Mouse (Mus musculus): ENCODE measurements around the gene Tyw1. TPM values are rescaled to one million over a fixed set of nuclear protein-coding genes. Genes with fewer than 3 reads are reported as not detected.

The Tyw1 gene
- total and polyA plus RNA-seq, 2 experiments from 2014 or later = 17.6 to 20.5 TPM

- DNase-seq (ENCODE audit: low spot score) (no peak), ATAC-seq (no peak)
- Histone ChIP-seq H3K4me2 (ENCODE audit: low read depth, low read length) (no peak overlapping the region), H3K4me1 (ENCODE audit: insufficient read depth, low read length) (no peaks in the 10 kb centered on the region), H3K27me3 (ENCODE audit: insufficient read depth, low read length) (no peaks in the 10 kb centered on the region), H3K36me3 (ENCODE audit: insufficient read depth, low read length) (no peaks in the 10 kb centered on the region), H3K4me3 (ENCODE audit: low read length) (no peak overlapping the region), H3K9me3 (ENCODE audit: low read length) (no peaks in the 10 kb centered on the region), H3K27ac (no peak overlapping the region), H3K9ac (replicated peaks; ENCODE audit: low read length) (no peak overlapping the region)
- no peak for TF ChIP-seq CTCF (IDR thresholded peaks at IDR 0.05; ENCODE audit: low read depth)
- WGBS = 66% methylated on average over 3 of the region's 3 CpGs
These were observed 108.4 kb downstream of the Tyw1 start for GRCm38 (mm10) chr5:130363773-130364172.

- no peak overlapping the region for H3K27ac ChIP-seq
- no peak for ATAC-seq
- no peaks in the 10 kb centered on the region for H3K27me3 ChIP-seq (ENCODE audit: insufficient read depth, low read length)
- no peaks in the 10 kb centered on the region for H3K4me1 ChIP-seq (ENCODE audit: insufficient read depth, low read length)
- H3K9ac ChIP-seq (replicated peaks; ENCODE audit: low read length) = no peak overlapping the region
- TF ChIP-seq CTCF (IDR thresholded peaks at IDR 0.05; ENCODE audit: low read depth) = no peak
- no peak for DNase-seq (ENCODE audit: low spot score)
- H3K9me3 ChIP-seq (ENCODE audit: low read length) = no peaks in the 10 kb centered on the region
- H3K36me3 ChIP-seq (ENCODE audit: insufficient read depth, low read length) = no peaks in the 10 kb centered on the region
- 60% methylated on average over 6 of the region's 6 CpGs for WGBS
- H3K4me2 ChIP-seq (ENCODE audit: low read depth, low read length) = no peak overlapping the region
- H3K4me3 ChIP-seq (ENCODE audit: low read length) = no peak overlapping the region
These were observed 112.8 kb downstream of the Tyw1 start for GRCm38 (mm10) chr5:130368236-130368635.

- 43% methylated on average over 11 of the region's 11 CpGs for WGBS
- H3K4me1 ChIP-seq (ENCODE audit: insufficient read depth, low read length) = no peaks in the 10 kb centered on the region
- no peak for TF ChIP-seq CTCF (IDR thresholded peaks at IDR 0.05; ENCODE audit: low read depth)
These were observed 113.8 kb downstream of the Tyw1 start, which contains the start of gene Caln1 for GRCm38 (mm10) chr5:130369237-130369636. Gene Caln1, plus strand, starts transcription at chr5:130369455.

GRCm38 (mm10) chr5:130375411-130375810 lies 120.0 kb downstream of the Tyw1 start:
- Histone ChIP-seq H3K9me3 (ENCODE audit: low read length) (no peaks in the 10 kb centered on the region), H3K4me1 (ENCODE audit: insufficient read depth, low read length) (no peaks in the 10 kb centered on the region), H3K27ac (no peak overlapping the region), H3K4me2 (ENCODE audit: low read depth, low read length) (no peak overlapping the region), H3K36me3 (ENCODE audit: insufficient read depth, low read length) (no peaks in the 10 kb centered on the region), H3K9ac (replicated peaks; ENCODE audit: low read length) (no peak overlapping the region), H3K4me3 (ENCODE audit: low read length) (no peak overlapping the region), H3K27me3 (ENCODE audit: insufficient read depth, low read length) (no peaks in the 10 kb centered on the region)
- 86% methylated on average over 3 of the region's 3 CpGs for WGBS
- TF ChIP-seq CTCF (IDR thresholded peaks at IDR 0.05; ENCODE audit: low read depth) = no peak
- ATAC-seq = no peak
- DNase-seq (ENCODE audit: low spot score) = no peak

More at GRCm38 (mm10) chr5:130369237-130369636, 113.8 kb downstream of the Tyw1 start, which contains the start of gene Caln1:
- Histone ChIP-seq H3K36me3 (ENCODE audit: insufficient read depth, low read length) (no peaks in the 10 kb centered on the region), H3K4me2 (ENCODE audit: low read depth, low read length) (peak within 1 kb of the TSS; percentile 19; the same call in 1 of the 2 replicates), H3K4me3 (ENCODE audit: low read length) (no peak within 1 kb of the TSS), H3K27me3 (ENCODE audit: insufficient read depth, low read length) (no peaks in the 10 kb centered on the region), H3K9ac (replicated peaks; ENCODE audit: low read length) (no peak within 1 kb of the TSS), H3K9me3 (ENCODE audit: low read length) (no peaks in the 10 kb centered on the region), H3K27ac (no peak within 1 kb of the TSS)
- DNase-seq (ENCODE audit: low spot score) = peak; percentile 74
- no peak for ATAC-seq

DNA sequence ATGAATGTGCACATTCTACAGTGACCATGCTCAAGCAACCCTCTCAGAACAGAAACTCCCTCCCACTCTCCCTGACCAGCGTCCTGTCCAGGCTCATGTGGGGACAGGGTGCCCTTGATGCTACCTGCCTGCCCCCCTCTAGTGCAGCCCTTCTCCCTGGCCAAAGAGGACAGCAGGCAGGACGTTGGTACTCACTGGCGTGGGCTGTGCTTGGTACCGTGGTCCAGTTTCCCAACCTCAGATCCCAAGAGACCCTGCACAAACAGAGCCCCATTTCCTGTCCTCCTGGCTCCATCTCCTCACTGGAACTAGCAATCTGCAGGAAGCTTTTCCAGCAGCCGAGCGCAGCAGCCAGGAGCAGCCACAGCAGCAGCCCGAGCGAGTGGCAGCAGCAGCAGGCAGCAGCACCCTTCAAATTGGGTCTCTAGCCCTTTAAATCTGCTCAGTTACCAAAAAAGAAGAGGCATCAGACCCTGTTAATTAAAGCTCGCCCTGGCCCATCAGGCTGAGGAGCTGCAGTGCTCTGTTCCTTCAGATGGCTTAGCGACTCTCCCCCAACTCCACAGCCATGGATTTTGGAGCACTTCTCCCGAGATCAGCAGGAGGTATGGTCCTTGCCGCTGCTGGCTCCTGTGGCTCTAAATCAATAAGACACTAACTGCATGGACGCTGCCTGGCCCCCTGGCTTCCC lies 128.9 kb downstream of the Tyw1 start, which contains the start of gene A330070K13Rik:
Gene A330070K13Rik, minus strand, starts transcription at position 410 of the 691 bp plus-strand sequence.
- Histone ChIP-seq H3K9me3 (ENCODE audit: low read length) (no peaks in the 10 kb centered on the region), H3K27me3 (ENCODE audit: insufficient read depth, low read length) (no peaks in the 10 kb centered on the region), H3K9ac (replicated peaks; ENCODE audit: low read length) (peak within 1 kb of the TSS; percentile 41; the same call in 1 of the 2 replicates), H3K4me1 (ENCODE audit: insufficient read depth, low read length) (0 out of 2 replicates have a peak, but pooled peaks cover 12% of the 10 kb centered on the region), H3K4me3 (ENCODE audit: low read length) (peak within 1 kb of the TSS; percentile 21), H3K27ac (peak within 1 kb of the TSS; percentile 36; the same call in 1 of the 2 replicates), H3K36me3 (ENCODE audit: insufficient read depth, low read length) (no peaks in the 10 kb centered on the region), H3K4me2 (ENCODE audit: low read depth, low read length) (peak within 1 kb of the TSS; percentile 53)
- DNase-seq (ENCODE audit: low spot score) (peak; percentile 48), ATAC-seq (0 out of 2 replicates have a peak, but pooled peaks have one; percentile 32)
- WGBS = 10% methylated on average over 13 of the region's 13 CpGs
- TF ChIP-seq CTCF (IDR thresholded peaks at IDR 0.05; ENCODE audit: low read depth) = no peak

- DNase-seq (ENCODE audit: low spot score) (no peak), ATAC-seq (no peak)
- Histone ChIP-seq H3K9me3 (ENCODE audit: low read length) (no peaks in the 10 kb centered on the region), H3K36me3 (ENCODE audit: insufficient read depth, low read length) (no peaks in the 10 kb centered on the region), H3K9ac (replicated peaks; ENCODE audit: low read length) (no peak overlapping the region), H3K4me2 (ENCODE audit: low read depth, low read length) (no peak overlapping the region), H3K27ac (no peak overlapping the region), H3K27me3 (ENCODE audit: insufficient read depth, low read length) (no peaks in the 10 kb centered on the region), H3K4me1 (ENCODE audit: insufficient read depth, low read length) (0 out of 2 replicates have a peak, but pooled peaks cover 12% of the 10 kb centered on the region), H3K4me3 (ENCODE audit: low read length) (no peak overlapping the region)
- no peak for TF ChIP-seq CTCF (IDR thresholded peaks at IDR 0.05; ENCODE audit: low read depth)
- WGBS = 54% methylated on average over 7 of the region's 7 CpGs
These were observed 131.0 kb downstream of the Tyw1 start for GRCm38 (mm10) chr5:130386418-130386817.

Other genes with a start within 250 kb of the Tyw1 start
- 24.9 and 31.4 TPM in 2 replicates for gene Asl, start 226.4 kb upstream of the Tyw1 start, total RNA-seq (2014; rRNA removed)
- 43.2 and 52.3 TPM in 2 replicates for gene Asl, start 226.4 kb upstream of the Tyw1 start, polyA plus RNA-seq (2015; fragmentation: Nextera tagmentation; extraction: Ambion mirVana)
- gene Crcp, start 226.3 kb upstream of the Tyw1 start, total RNA-seq (2014; rRNA removed) = 34.4 and 39.8 TPM in 2 replicates
- gene Crcp, start 226.3 kb upstream of the Tyw1 start, polyA plus RNA-seq (2015; fragmentation: Nextera tagmentation; extraction: Ambion mirVana) = 73.7 and 83.0 TPM in 2 replicates
- gene Tpst1, start 182.3 kb upstream of the Tyw1 start, total RNA-seq (2014; rRNA removed) = 35.6 and 38.1 TPM in 2 replicates
- gene Tpst1, start 182.3 kb upstream of the Tyw1 start, polyA plus RNA-seq (2015; fragmentation: Nextera tagmentation; extraction: Ambion mirVana) = 46.7 and 48.7 TPM in 2 replicates
- gene Kctd7, start 110.8 kb upstream of the Tyw1 start, total RNA-seq (2014; rRNA removed) = 20.8 and 31.7 TPM in 2 replicates
- 10.9 and 11.2 TPM in 2 replicates for gene Kctd7, start 110.8 kb upstream of the Tyw1 start, polyA plus RNA-seq (2015; fragmentation: Nextera tagmentation; extraction: Ambion mirVana)
- gene Rabgef1, start 83.8 kb upstream of the Tyw1 start, total RNA-seq (2014; rRNA removed) = 16.1 and 19.9 TPM in 2 replicates
- gene Rabgef1, start 83.8 kb upstream of the Tyw1 start, polyA plus RNA-seq (2015; fragmentation: Nextera tagmentation; extraction: Ambion mirVana) = 27.4 and 28.9 TPM in 2 replicates
- gene Tmem248, start 38.5 kb upstream of the Tyw1 start, total RNA-seq (2014; rRNA removed) = 37.1 and 51.2 TPM in 2 replicates
- gene Tmem248, start 38.5 kb upstream of the Tyw1 start, polyA plus RNA-seq (2015; fragmentation: Nextera tagmentation; extraction: Ambion mirVana) = 26.5 and 30.5 TPM in 2 replicates
- gene Sbds, start 89 bp upstream of the Tyw1 start, total RNA-seq (2014; rRNA removed) = 14.9 and 21.5 TPM in 2 replicates
- 52.3 and 57.2 TPM in 2 replicates for gene Sbds, start 89 bp upstream of the Tyw1 start, polyA plus RNA-seq (2015; fragmentation: Nextera tagmentation; extraction: Ambion mirVana)
- 52.0 and 55.9 TPM in 2 replicates for gene Caln1, start 113.8 kb downstream of the Tyw1 start, total RNA-seq (2014; rRNA removed)
- gene Caln1, start 113.8 kb downstream of the Tyw1 start, polyA plus RNA-seq (2015; fragmentation: Nextera tagmentation; extraction: Ambion mirVana) = 55.0 and 55.4 TPM in 2 replicates
- not detected in 2 replicates for gene A330070K13Rik, start 129.0 kb downstream of the Tyw1 start, total RNA-seq (2014; rRNA removed)
- 0.73 TPM in 1 of 2 replicates, not detected in the other for gene A330070K13Rik, start 129.0 kb downstream of the Tyw1 start, polyA plus RNA-seq (2015; fragmentation: Nextera tagmentation; extraction: Ambion mirVana)

Measured in hindbrain, postnatal 0 days (tissue).